Mouse (Mus musculus) forelimb bud, embryonic 11.5 days (tissue): ENCODE results near the gene Gpr153.
"Not testable (repeated sequence)": the region's sequence is repeated elsewhere in the genome, so short reads cannot be mapped to it uniquely, and the experiment has no call there.

Source experiments
- DNase-seq: peaks from one replicate; pipeline ENCODE4 v3.0.0-alpha.2; 2012; ENCODE audit warnings: low read depth, low spot score

Gene Gpr153

DNA sequence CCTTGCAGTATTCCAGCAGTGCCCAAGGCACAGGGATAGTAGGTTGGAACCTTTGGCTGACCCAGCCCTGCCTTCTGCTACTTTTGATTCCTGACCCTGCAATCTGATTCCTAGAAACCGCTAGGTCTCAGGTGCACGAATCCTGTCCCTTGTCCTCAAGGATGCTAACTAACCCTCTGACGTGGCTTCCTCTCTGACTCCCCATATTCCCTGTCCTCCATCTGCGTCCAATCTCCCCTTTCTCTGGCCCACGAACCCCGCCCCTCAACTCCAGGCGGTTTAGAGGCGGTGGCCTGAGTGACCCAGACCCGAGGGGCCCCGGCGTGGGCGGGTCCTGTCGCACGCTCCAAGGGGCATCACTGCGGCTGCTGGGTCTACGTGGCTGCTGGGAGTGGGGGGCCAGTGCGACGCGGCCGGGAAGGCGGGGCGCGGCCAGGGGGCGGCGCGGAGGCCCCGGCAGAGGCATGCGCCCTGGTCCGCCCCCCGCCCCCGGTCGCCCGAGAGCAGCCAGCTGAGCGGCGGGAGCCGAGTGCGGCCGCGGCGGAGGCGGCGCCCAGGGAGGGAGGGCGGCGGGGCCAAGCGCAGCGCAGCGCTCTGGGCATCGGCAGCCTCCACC, at the start of gene Gpr153:
Gene Gpr153 (plus strand): TSS at position 612 of the 616 bp plus-strand sequence.
- DNase-seq = peak; percentile 54

DNA sequence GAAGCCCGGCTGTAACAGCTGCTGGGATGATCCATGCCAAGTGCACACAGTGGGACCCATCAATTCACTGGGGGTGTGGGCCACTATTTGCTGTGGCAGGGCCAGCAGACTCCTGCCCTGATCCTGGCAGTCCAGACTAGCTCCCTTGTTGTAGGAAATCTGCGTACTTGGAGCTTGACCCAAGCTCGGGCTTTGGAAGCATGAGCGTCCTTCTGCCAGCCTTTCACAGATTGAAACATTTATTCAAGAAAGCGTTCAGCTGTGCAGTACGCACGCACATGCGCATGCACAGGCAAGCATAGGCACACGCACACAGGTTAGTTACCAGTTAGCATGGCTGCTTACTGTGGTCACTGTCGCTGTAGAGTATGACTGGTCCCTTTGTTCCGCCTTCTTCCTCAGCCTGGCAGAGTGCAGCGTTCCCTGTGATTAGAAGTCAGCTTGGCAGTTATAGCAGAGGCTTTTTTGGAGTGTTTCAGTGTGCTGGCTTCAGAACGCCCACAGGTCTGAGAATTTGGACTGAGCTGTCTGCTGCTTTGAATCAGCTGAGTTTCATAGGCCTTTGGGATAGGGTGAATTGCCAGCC, 47.0 kb upstream of the Gpr153 start:
- no peak for DNase-seq

DNA sequence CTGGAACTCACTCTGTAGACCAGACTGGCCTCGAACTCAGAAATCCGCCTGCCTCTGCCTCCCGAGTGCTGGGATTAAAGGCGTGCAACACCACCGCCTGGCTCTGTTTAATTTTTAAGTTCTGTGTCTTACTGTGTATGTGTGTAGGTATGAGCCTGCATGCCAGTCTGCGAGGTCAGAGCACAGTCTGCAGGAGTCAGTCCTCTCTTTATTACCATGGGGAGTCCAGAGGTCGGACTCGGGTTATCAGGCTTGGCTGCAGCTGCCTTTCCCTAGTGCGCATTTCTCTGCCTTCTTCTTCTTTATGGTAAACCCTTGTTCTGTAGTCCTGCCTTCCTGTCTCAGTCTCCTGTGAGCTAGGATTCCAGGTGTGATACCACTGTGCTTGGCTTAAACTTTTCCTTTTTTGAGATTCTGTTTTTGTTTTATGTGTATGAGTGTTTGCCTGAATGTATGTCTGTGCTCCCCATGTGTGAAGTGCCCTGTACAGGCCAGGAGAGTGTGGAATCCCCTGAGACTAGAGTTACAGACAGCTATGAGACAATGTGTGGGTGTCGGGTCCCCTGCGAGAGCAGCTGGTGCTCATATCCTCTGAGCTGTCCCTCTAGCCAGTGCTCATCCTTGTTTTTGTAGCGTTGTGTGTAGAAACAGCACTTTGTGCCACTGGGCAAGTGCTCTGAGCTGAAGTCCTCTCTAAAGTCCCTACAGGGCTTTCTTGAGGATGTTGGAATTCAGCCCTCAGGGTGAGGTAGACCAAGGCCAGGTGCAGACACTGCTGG, 46.1 kb upstream of the Gpr153 start:
- no peak for DNase-seq

DNA sequence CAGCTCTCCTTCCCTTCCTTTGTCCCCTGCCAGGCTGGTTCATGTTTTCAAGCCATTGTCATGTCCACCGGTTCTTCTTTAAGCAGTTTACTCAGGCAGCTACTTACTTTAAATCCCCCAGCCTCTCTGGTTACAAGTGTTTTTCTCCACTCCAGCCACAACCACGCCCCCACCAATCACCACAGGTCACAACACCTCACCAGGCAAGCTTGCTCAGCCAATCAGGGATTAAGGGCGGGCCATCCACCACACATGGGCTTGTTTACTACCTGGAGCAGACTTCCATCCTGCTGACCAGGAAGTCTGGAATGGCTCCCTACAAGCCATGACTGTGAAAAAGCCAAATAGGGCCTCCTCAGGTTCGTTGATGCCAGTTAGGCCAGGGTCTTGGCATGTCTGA, 43.7 kb upstream of the Gpr153 start:
- not testable (repeated sequence) for DNase-seq

DNA sequence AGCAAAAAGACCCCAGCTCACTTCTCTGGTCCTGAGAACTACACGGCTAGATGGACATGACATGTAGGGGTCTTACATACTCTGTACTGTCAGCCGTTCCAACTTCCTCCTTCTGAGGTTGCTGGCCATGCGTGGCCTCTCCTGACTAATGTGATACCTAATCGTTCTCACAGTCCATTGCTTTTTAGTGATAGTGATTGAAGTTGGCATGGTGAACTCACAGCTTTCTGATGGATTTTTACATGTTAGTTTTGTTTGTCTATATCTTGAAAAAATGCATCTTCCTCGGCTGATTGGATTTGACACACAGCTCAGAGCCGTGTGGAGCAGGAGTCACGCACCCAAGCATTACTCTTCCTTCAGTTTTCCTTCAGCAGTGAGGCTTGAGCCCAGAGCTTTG, 42.7 kb upstream of the Gpr153 start:
- no peak for DNase-seq

DNA sequence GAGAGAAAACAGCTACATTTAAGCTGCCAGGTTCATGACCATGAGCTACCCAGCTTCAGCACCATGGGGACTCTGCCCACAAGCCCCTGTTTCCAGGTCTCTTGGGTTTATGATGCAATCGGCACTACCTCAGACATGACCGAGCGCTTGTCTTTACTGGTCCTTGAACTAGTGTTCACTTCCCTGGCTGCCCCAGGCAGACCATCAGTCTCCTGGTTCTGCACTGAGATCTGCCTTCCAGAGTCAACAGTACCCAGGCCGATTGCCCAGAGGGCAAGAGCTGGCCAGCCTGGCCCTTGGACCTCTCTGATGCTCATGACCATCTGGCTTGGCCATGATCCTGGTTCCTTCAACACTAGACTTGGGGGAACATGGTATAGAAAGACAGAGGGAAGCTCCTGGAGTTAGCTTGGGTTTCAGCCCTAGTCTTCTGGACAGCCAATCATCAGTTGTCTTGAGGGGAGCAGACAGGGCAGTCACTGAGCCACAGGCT, 41.6 kb upstream of the Gpr153 start:
- no peak for DNase-seq

DNA sequence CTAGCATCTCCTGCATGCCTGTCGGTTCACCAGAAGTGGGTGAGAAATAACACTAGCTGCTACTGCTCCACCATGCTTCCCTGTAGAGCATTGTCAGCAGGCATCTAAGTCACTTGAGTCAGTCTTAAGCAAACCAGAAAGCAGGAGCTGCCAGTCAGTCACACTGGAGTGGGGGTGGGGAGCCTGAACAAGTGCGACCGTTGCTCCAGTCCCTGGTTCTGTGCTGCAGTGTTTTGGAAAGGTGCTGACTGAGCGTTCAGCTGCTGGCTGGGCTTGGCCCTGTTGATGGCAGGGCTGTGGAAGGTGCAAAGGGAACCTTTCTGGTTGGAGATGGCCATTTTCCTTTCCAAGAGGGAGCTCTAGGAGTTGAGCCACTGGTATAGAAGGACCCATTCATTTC, 34.1 kb upstream of the Gpr153 start:
- DNase-seq = no peak

DNA sequence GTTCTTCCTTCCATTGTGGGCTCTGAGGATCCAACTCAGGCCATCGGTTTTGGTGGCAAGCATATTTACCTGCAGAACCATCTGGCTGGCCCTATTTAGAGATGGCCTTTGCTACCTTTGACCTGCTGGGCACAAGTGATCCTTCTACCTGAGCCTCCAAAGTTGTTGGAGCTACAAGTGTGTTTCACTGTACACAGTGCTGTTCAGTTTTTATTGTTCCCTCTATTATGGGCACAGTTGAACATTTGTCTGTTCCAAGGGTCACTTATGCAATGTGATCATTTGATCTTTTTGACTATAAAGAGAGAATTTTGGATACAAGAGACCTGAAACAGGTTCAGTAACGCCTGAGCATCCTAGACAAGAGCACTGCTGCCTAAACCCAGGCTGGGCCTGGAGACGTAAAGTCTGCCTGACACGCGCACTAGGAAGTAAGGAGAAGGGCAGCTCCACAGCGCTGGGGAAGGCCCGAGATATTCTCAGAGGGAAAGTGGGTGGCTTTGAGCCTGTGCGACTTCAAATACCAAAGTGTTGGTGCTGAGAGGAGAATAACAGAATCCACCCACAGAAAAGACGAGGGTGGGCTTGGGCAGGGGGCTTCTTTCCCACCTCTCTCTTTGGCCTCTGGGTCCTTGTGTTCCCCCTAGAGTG, 30.7 kb upstream of the Gpr153 start:
- DNase-seq = no peak

DNA sequence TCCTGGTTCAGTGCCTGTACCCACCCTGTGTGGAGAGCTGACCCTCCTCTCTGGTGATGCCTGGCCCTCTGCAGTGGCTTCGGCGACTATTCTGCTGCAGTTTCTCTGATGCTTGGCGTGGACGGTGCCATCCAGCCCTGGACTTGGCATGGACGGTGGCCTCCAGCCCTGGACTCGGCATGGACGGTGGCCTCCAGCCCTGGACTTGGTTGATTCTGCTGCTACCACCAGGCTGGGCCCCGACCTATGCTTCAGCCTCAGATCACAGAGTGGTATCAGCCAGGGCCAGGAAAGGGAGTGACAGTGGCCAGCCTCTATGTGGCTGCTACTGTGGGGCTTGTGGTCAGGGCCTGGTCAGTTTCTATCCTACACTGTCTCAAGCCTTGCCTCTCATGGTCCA, 30.1 kb upstream of the Gpr153 start:
- DNase-seq = no peak

DNA sequence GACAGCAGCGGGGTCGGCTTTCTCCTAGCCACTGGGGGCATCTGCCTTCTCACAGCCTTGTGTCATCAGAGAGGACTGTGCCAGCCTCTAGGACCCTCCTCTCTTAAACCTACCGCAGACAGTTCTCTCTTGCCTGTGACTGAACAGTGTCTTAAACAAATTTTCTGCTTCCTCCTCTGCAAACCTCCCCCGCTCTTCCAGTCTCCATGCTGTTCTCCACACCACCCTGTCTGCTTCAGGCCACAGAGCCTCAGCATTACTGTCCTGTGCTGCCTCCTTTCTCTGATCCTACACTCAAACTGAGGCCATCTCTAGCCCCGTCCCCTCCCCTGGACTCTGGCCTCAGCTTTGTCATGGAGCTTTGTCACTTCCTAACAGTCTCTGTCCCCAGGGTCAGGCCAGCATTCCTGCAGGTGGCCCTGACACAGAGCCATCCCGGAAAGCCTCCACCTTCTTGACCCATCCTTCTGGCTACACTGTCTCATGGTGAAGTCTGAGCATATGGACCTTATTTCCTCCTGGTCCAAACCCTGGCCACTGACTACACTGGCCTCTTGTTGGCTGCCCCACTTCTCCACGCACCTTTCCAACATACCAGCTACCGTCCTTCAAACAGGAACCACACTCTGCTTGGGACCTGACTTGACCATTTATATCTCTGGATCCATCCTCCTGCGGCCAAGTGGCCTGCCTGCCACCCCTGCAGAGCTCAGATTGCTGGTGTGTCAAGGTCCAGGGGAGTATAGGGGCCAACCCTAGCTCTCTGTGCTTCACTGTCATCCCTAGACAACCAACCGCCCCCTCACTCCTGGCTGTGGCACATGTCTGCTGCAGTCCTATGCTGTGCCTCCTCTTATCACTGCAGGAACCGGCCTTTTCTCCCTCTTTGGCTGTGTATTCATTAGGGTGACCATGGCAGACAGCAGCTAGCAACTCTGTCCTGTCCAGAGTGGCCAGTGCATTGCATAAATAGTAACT, 29.2 kb upstream of the Gpr153 start:
- DNase-seq = no peak

DNA sequence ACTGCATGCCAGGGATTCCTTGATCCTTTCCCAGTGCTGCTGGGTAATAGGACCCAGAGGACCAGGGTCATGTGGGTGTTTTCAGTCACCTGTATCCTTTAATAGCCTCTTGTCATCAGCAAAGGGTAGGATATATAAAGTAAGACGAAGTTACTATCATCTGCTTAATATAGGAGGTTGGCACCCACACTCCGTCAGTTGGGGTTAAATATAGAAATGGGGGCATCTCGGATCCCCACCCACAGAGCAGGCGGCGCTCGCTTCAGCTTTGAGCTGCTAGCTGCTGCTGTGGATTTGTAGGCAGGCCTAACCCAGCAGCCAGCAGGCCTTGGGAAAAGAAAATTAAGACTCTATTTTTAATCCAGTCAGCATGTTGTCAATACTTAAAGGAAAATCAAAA, 28.0 kb upstream of the Gpr153 start:
- no peak for DNase-seq

DNA sequence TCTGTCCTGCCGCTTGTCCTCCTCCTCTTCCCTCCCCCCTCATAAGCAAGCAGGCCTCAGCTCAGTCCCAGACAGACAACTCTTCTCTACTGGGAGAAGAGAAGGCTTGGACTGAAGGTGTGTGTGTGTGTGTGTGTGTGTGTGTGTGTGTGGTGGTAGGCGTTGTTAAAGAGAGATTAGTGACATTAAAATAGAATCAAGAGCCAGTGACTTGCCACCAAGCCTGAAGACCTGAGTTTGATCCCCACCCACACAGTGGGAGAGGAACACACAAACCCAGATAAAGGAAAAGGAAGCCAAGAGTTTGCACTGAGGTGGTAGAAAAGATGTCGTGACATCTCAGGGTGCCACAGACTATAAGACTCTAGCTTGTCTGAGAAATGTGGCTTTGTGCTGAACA, 26.8 kb upstream of the Gpr153 start:
- no peak for DNase-seq

DNA sequence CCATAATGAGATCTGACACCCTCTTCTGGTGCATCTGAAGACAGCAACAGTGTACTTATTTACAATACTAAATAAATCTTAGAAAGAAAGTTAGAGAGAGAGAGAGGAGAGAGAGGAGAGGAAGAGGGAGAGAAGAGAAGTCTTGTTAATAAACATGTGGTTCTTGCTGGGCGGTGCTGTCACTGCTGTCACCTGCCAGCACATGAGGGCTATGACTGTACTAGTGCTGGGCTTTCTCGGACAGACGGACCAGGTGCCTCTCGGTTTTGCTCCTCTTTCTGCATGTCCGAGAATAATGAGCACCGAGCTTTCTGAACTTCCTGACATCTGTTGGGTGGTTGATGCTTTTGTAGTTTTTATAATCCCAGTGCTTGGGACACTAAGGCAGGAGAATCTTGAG, 23.4 kb upstream of the Gpr153 start:
- DNase-seq = no peak

DNA sequence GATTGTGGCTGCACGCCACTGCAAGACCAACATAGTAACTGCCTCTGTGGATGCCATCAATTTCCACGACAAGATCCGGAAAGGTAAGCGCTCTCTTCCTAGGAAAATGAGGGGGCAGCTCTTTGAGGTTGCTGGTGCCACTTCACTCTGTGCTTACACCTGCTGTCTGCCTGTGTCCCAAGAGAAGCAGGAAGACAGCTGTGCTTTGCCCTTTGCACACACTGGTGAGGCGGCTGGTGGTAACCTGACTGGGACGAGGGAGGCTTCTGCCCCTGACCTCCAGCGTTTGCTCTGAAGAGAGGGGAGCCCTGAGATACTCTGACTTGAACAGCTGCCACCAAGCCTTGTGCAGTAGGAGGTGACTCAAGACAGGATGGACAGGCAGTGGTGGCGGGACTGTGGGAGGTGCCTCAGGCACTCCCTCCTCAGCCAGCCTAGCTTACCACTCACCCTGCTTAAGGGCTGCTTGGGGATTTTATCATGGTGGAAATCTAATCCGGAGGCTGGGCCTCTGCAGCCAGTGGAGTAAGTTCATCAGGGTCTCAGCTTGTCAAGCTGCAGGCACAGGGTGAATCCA, 20.8 kb upstream of the Gpr153 start:
- no peak for DNase-seq

DNA sequence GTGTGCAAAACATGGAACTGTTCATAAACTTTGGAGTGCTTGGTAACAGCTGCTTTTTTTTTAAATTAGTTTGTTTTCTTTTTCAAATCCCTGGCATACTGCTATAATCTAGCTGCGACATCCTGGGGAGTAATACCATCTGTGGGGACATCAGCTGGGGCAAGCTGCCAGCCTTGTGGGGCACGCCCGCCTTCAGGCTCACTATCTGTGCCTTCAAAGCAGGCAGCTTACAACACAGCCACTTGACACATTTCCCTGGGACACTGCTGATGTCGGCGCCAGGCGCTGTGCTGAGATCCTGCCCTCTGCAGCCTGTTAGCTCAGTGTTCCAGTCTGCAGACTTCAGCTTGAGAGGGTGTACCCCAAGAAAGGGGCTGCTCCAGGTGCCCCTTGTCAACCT, 17.0 kb upstream of the Gpr153 start:
- no peak for DNase-seq

DNA sequence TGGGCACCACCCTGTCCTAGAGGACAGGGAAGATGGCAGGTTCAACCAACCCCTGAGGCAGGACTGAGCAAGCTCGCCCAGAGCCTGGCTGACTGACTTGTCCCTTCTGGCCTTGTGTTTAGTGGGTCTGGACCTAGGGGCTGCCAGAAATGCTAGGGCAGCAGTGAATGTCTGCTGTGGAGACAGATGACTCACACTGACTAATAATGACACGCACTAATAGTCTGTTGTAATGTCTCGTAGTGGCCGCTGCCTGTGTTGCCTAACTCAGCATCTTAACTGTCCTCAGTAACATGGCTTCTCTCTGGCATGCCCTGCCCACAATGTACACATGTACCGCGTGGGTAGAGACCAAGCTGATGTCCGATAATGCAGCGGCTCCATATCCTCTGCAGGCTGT, 13.6 kb upstream of the Gpr153 start:
- no peak for DNase-seq

DNA sequence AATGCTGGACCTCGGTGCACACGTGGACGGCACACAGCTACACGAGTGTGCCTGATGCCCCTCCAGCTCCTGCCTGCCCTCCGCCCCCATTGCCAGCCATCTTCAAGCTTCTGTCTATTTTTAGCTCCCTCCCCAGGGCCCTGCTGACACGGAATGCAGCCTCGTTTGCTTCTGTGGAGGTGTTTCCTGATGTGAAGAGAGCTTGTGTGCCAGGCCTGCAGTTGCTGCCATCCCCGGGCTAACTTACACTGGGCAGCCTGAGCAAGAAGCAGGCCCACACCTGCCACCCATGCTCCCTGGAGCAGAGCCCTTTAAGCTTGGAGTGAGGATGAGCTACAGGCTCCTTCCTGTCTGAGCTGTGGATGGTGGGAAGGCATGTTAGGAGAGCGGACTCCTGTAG, 11.8 kb upstream of the Gpr153 start:
- no peak for DNase-seq

DNA sequence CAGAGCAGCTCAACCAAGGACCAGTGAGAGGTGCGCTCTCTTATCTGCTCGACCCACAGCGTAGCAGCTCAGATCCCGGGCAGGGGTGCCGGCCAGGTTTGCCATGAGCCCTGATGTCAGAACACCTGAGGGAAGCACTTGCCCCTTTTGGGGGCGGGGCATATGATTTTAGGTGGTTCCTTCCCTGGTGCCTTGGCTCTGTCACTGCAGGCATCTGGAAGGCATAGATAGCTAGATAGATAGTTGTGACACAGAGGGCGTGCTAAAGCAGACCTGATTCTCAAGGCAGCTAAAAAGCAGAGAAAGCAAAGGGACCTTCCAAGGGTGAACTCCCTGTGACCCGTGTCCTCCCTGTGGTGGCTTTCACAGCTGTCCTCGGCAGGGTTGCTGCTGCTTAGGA, 10.9 kb upstream of the Gpr153 start:
- no peak for DNase-seq

DNA sequence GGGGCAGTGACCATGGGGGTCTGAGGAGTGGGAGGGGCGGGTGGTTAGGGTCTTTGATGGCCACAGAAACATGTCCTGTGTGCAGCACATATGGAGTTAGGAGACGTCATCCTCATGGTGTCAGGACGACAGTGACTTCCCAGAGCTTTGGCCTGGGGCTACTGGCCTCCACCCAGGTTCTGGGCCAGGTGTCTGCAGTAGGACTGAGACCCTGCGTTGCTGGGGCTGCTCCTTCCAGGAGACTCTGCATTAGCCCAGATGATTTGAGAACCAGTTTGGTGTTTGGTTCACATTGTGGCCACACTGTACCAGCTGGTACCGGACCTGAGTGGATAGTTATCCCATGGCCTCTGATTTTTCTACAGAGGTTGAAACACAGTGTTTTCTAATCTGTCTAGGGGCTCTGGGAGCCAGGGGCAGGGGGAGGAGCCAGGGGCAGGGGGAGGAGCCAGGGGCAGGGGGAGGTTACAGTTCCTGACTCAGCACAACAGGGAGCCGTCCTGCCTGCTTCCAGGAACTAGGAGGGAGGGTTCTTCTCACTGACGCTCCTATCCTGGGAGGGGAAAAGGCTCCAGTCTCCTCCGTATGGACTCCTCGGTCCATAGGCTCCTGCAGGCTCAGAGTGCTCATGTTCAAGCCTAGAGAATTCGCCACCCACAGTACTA, 10.4 kb upstream of the Gpr153 start:
- no peak for DNase-seq

DNA sequence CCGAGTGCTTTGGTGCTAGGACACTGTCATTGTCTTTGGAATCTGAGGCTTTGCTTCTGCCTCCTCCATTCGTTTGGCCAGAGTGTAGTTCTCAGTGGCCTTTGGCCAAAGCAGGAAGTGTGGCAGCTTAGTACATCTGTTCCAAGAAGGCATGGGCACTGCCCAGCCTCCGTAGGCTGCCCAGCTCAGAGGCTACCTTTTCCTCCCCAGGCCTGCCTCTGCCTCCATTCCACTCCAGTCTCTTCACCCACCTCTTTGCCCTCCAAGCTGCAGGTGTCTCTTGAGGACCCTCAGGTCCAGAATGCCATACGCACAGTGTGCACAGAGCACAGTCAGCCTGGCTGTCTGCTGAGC, 9.9 kb upstream of the Gpr153 start:
- no peak for DNase-seq
